Mouse (Mus musculus) forebrain, postnatal 0 days (tissue): ENCODE data around the gene Tspan9. TPM values are rescaled to one million over a fixed set of nuclear protein-coding genes. Genes with fewer than 3 reads are reported as not detected.

ENCODE experiments used
- ATAC-seq: fragments of 200-750 bp; cut with Nextera tagmentation; 2 replicates; pipeline ENCODE4 v1.8.0; 2017; ENCODE audit warnings: mild to moderate bottlenecking, moderate library complexity
- DNase-seq: peaks from one replicate; pipeline ENCODE4 v3.0.0-alpha.2; 2015
- H3K27ac ChIP-seq: fragments of 300-500 bp; sonication (generic); 2 replicates; pipeline ENCODE4 v1.5.1; 2014; ENCODE audit warnings: low read depth, mild to moderate bottlenecking, antibody characterized with exemption, low read length, moderate library complexity, mixed read lengths
- H3K27me3 ChIP-seq: fragments of 300-500 bp; sonication (generic); 2 replicates; pipeline ENCODE4 v1.6.1; 2014; ENCODE audit warnings: mild to moderate bottlenecking, low read length, mixed read lengths; ENCODE audit not compliant: insufficient read depth
- H3K36me3 ChIP-seq: fragments of 300-500 bp; sonication (generic); 2 replicates; pipeline ENCODE4 v1.6.1; 2014; ENCODE audit warnings: mild to moderate bottlenecking, moderate library complexity; ENCODE audit not compliant: insufficient read depth
- H3K4me1 ChIP-seq: fragments of 300-500 bp; sonication (generic); 2 replicates; pipeline ENCODE4 v1.6.1; 2014; ENCODE audit warnings: antibody characterized with exemption; ENCODE audit not compliant: insufficient read depth
- H3K4me2 ChIP-seq: fragments of 300-500 bp; sonication (generic); 2 replicates; pipeline ENCODE4 v1.6.1; 2014; ENCODE audit warnings: low read depth, mild to moderate bottlenecking, moderate library complexity
- H3K4me3 ChIP-seq: fragments of 300-500 bp; sonication (generic); 2 replicates; pipeline ENCODE4 v1.5.1; 2014; ENCODE audit warnings: low read depth, low read length, mixed read lengths
- H3K9ac ChIP-seq: fragments of 300-500 bp; sonication (generic); 2 replicates; pipeline ENCODE4 v1.6.1; 2014; ENCODE audit warnings: mild to moderate bottlenecking
- H3K9me3 ChIP-seq: fragments of 300-500 bp; sonication (generic); 2 replicates; pipeline ENCODE4 v1.6.1; 2016; ENCODE audit warnings: low read length
- CTCF ChIP-seq: sonication (generic); IDR thresholded peaks from 2 replicates; pipeline ENCODE4 v1.5.1; 2016; ENCODE audit warnings: antibody characterized with exemption, control low read depth, low read depth
- WGBS: fragments of 180-500 bp; shearing (Covaris S2); extraction: QIAGEN DNeasy Blood & Tissue Kit; methylation state at CpG from one replicate; pipeline ENCODE4 v1.1.7; 2014; 5-methylcytosine and 5-hydroxymethylcytosine counted together
- polyA plus RNA-seq: library from polyadenylated mRNA; unstranded; fragments of >200 nt; fragmentation: Nextera tagmentation; extraction: Ambion mirVana; gene quantifications from 2 replicates; pipeline ENCODE4 v1.2.1, GENCODE M21; 2015
- total RNA-seq: library from RNA; depleted of rRNA; stranded (reverse); fragments of >200 nt; gene quantifications from 2 replicates; pipeline ENCODE4 v1.2.3, GENCODE M21; 2014

Tspan9 gene
- total and polyA plus RNA-seq, 2 experiments from 2014 or later = 63.9 to 150 TPM

- H3K4me3 ChIP-seq = no peak overlapping the region
- no peak for TF ChIP-seq CTCF
- no peak for DNase-seq
- no peaks in the 10 kb centered on the region for H3K9me3 ChIP-seq
- ATAC-seq = no peak
- WGBS = 95% methylated on average over 8 of the region's 8 CpGs
- H3K36me3 ChIP-seq = no peaks in the 10 kb centered on the region
- no peaks in the 10 kb centered on the region for H3K27me3 ChIP-seq
- peaks cover 6% of the 10 kb centered on the region; the same call in 1 of the 2 replicates for H3K4me1 ChIP-seq
- H3K4me2 ChIP-seq = no peak overlapping the region
- H3K9ac ChIP-seq = no peak overlapping the region
- no peak overlapping the region for H3K27ac ChIP-seq
These were observed 75.2 kb downstream of the Tspan9 start for GRCm38 (mm10) chr6:128068144-128068543.

- H3K4me1 ChIP-seq = peaks cover 6% of the 10 kb centered on the region; the same call in 1 of the 2 replicates
- H3K4me3 ChIP-seq = no peak overlapping the region
- TF ChIP-seq CTCF = no peak
- H3K36me3 ChIP-seq = no peaks in the 10 kb centered on the region
- no peak overlapping the region for H3K27ac ChIP-seq
- no peaks in the 10 kb centered on the region for H3K27me3 ChIP-seq
- DNase-seq (no peak), ATAC-seq (no peak)
- H3K9me3 ChIP-seq = no peaks in the 10 kb centered on the region
- H3K9ac ChIP-seq = no peak overlapping the region
- 44% methylated on average over 7 of the region's 7 CpGs for whole genome bisulfite sequencing
- H3K4me2 ChIP-seq = no peak overlapping the region
These were observed 77.4 kb downstream of the Tspan9 start for GRCm38 (mm10) chr6:128065982-128066381.

- Histone ChIP-seq H3K27me3 (no peaks in the 10 kb centered on the region), H3K4me1 (0 out of 2 replicates have a peak, but pooled peaks cover 4% of the 10 kb centered on the region), H3K4me2 (no peak overlapping the region), H3K9ac (no peak overlapping the region), H3K36me3 (no peaks in the 10 kb centered on the region), H3K9me3 (no peaks in the 10 kb centered on the region), H3K4me3 (no peak overlapping the region), H3K27ac (no peak overlapping the region)
- TF ChIP-seq CTCF = peak; percentile 62
- ATAC-seq (no peak), DNase-seq (no peak)
- 95% methylated on average over 1 of the region's 1 CpGs for WGBS
These were observed 79.9 kb downstream of the Tspan9 start for GRCm38 (mm10) chr6:128063501-128063900.

- Histone ChIP-seq H3K9me3 (no peaks in the 10 kb centered on the region), H3K27ac (no peak overlapping the region), H3K9ac (no peak overlapping the region), H3K4me3 (no peak overlapping the region), H3K27me3 (no peaks in the 10 kb centered on the region), H3K4me2 (no peak overlapping the region), H3K36me3 (no peaks in the 10 kb centered on the region), H3K4me1 (0 out of 2 replicates have a peak, but pooled peaks cover 6% of the 10 kb centered on the region)
- DNase-seq (no peak), ATAC-seq (no peak)
- WGBS = 90% methylated on average over 6 of the region's 6 CpGs
- TF ChIP-seq CTCF = no peak
These were observed 80.6 kb downstream of the Tspan9 start for GRCm38 (mm10) chr6:128062784-128063183.

GRCm38 (mm10) chr6:128062216-128062615 is 81.2 kb downstream of the Tspan9 start:
- H3K4me2 ChIP-seq = no peak overlapping the region
- H3K27ac ChIP-seq = no peak overlapping the region
- H3K9ac ChIP-seq = no peak overlapping the region
- H3K27me3 ChIP-seq = no peaks in the 10 kb centered on the region
- WGBS = 90% methylated on average over 13 of the region's 13 CpGs
- no peak for TF ChIP-seq CTCF
- no peak for DNase-seq
- no peak overlapping the region for H3K4me3 ChIP-seq
- H3K9me3 ChIP-seq = no peaks in the 10 kb centered on the region
- no peak for ATAC-seq
- 0 out of 2 replicates have a peak, but pooled peaks cover 6% of the 10 kb centered on the region for H3K4me1 ChIP-seq
- no peaks in the 10 kb centered on the region for H3K36me3 ChIP-seq

GRCm38 (mm10) chr6:128061342-128061741 is 82.1 kb downstream of the Tspan9 start:
- no peak overlapping the region for H3K27ac ChIP-seq
- no peaks in the 10 kb centered on the region for H3K27me3 ChIP-seq
- ATAC-seq (no peak), DNase-seq (no peak)
- H3K4me1 ChIP-seq = 0 out of 2 replicates have a peak, but pooled peaks cover 6% of the 10 kb centered on the region
- no peak for TF ChIP-seq CTCF
- H3K4me3 ChIP-seq = no peak overlapping the region
- 79% methylated on average over 5 of the region's 5 CpGs for WGBS
- H3K4me2 ChIP-seq = no peak overlapping the region
- no peaks in the 10 kb centered on the region for H3K36me3 ChIP-seq
- no peaks in the 10 kb centered on the region for H3K9me3 ChIP-seq
- H3K9ac ChIP-seq = no peak overlapping the region

GRCm38 (mm10) chr6:128058570-128058969 is 84.8 kb downstream of the Tspan9 start:
- WGBS = 46% methylated on average over 9 of the region's 9 CpGs
- Histone ChIP-seq H3K36me3 (no peaks in the 10 kb centered on the region), H3K9ac (no peak overlapping the region), H3K27me3 (no peaks in the 10 kb centered on the region), H3K27ac (no peak overlapping the region), H3K4me1 (0 out of 2 replicates have a peak, but pooled peaks cover 6% of the 10 kb centered on the region), H3K4me3 (no peak overlapping the region), H3K9me3 (no peaks in the 10 kb centered on the region), H3K4me2 (no peak overlapping the region)
- DNase-seq = no peak
- TF ChIP-seq CTCF = no peak
- ATAC-seq = peak; percentile 32; the same call in 1 of the 2 replicates

GRCm38 (mm10) chr6:128058157-128058556 is 85.2 kb downstream of the Tspan9 start:
- Histone ChIP-seq H3K9ac (no peak overlapping the region), H3K9me3 (no peaks in the 10 kb centered on the region), H3K27me3 (no peaks in the 10 kb centered on the region), H3K27ac (no peak overlapping the region), H3K4me3 (no peak overlapping the region), H3K36me3 (no peaks in the 10 kb centered on the region), H3K4me2 (no peak overlapping the region), H3K4me1 (0 out of 2 replicates have a peak, but pooled peaks cover 6% of the 10 kb centered on the region)
- DNase-seq = no peak
- WGBS = 51% methylated on average over 7 of the region's 7 CpGs
- peak; percentile 47; the same call in 1 of the 2 replicates for ATAC-seq
- TF ChIP-seq CTCF = no peak
